Mouse (Mus musculus) CH12.LX (cell line): Measurements from ENCODE around the gene Trappc4. TPM values are rescaled to one million over a fixed set of nuclear protein-coding genes. Genes with fewer than 3 reads are reported as not detected.
"Not testable (repeated sequence)": the region's sequence is repeated elsewhere in the genome, so short reads cannot be mapped to it uniquely, and the experiment has no call there.

Experiments used
- DNase-seq: peaks from one replicate; pipeline ENCODE4 v3.0.0-alpha.2; 2013; ENCODE audit errors: extremely low read depth
- H3K27ac ChIP-seq: 2 replicates; pipeline ENCODE4 v1.5.1; 2012; ENCODE audit warnings: low read depth, mild to moderate bottlenecking, control low read depth, moderate library complexity; ENCODE audit not compliant: insufficient read depth
- H3K27me3 ChIP-seq: replicated peaks from 2 replicates; pipeline ENCODE3; 2012; ENCODE audit warnings: inconsistent platforms
- H3K36me3 ChIP-seq, 2 experiments: replicated peaks in 1 of 2; 2 replicates each; pipeline versions ENCODE3 to v1.6.1; 2012; ENCODE audit warnings: inconsistent platforms in 1 of 2, low read length in 1 of 2, mild to moderate bottlenecking in 1 of 2, mixed read lengths in 1 of 2, moderate library complexity in 1 of 2; ENCODE audit not compliant: control insufficient read depth in 1 of 2, insufficient read depth in 1 of 2
- H3K4me1 ChIP-seq, 2 experiments: 2 replicates each; pipeline ENCODE4 v1.6.1; 2012; ENCODE audit warnings: inconsistent platforms in 1 of 2, moderate library complexity in 1 of 2; ENCODE audit not compliant: insufficient read depth in 2 of 2, control insufficient read depth in 1 of 2
- H3K4me2 ChIP-seq: 2 replicates; pipeline ENCODE4 v1.6.1; 2012; ENCODE audit warnings: low read depth, mild to moderate bottlenecking, control low read depth; ENCODE audit not compliant: poor library complexity, insufficient read depth, severe bottlenecking
- H3K4me3 ChIP-seq, 3 experiments: fragments of 150-350 bp in 1 of 3; sonication (generic) in 1 of 3; replicated peaks in 1 of 3; 2 replicates each; pipeline versions ENCODE3 to v1.5.1; 2011 to 2012; ENCODE audit warnings: low read depth in 2 of 3, low read length in 2 of 3, mild to moderate bottlenecking in 2 of 3, moderate library complexity in 2 of 3, control low read depth in 1 of 3, improper control_type of control experiment in 1 of 3, inconsistent platforms in 1 of 3, mixed read lengths in 1 of 3; ENCODE audit not compliant: poor library complexity in 1 of 3
- H3K79me2 ChIP-seq: replicated peaks from 2 replicates; pipeline ENCODE4 v1.6.1; 2012; ENCODE audit warnings: mild to moderate bottlenecking, moderate library complexity; ENCODE audit not compliant: control insufficient read depth, poor library complexity, insufficient read depth, severe bottlenecking; ENCODE audit errors: extremely low read depth
- H3K9ac ChIP-seq: 2 replicates; pipeline ENCODE4 v1.6.1; 2012; ENCODE audit warnings: low read depth, mild to moderate bottlenecking, control low read depth, moderate library complexity; ENCODE audit not compliant: insufficient read depth
- H3K9me3 ChIP-seq: replicated peaks from 2 replicates; pipeline ENCODE3; 2012; ENCODE audit warnings: low read length, inconsistent platforms, mixed read lengths
- GABPA ChIP-seq: IDR thresholded peaks from 2 replicates; pipeline ENCODE4 v1.6.1; 2012; ENCODE audit warnings: low read depth, low read length, improper control_type of control experiment, inconsistent platforms; ENCODE audit not compliant: insufficient replicate concordance
- HCFC1 ChIP-seq: IDR thresholded peaks from 2 replicates; pipeline ENCODE4 v1.6.1; 2012; ENCODE audit warnings: low read depth, mild to moderate bottlenecking, inconsistent platforms, low read length, improper control_type of control experiment
- MAFK ChIP-seq: IDR thresholded peaks from 2 replicates; pipeline ENCODE4 v1.6.1; 2011; ENCODE audit warnings: low read length, improper control_type of control experiment; ENCODE audit not compliant: insufficient replicate concordance
- MAX ChIP-seq: IDR thresholded peaks from 2 replicates; pipeline ENCODE4 v1.6.1; 2011; ENCODE audit warnings: low read length, improper control_type of control experiment
- MXI1 ChIP-seq: IDR thresholded peaks from 2 replicates; pipeline ENCODE4 v1.6.1; 2011; ENCODE audit warnings: mild to moderate bottlenecking, low read depth, low read length, improper control_type of control experiment
- POLR2A ChIP-seq: IDR thresholded peaks from 2 replicates; pipeline ENCODE4 v1.6.1; 2011; ENCODE audit warnings: low read depth, mild to moderate bottlenecking, improper control_type of control experiment, low read length
- SIN3A ChIP-seq: IDR thresholded peaks from 2 replicates; pipeline ENCODE4 v1.6.1; 2012; ENCODE audit warnings: low read length, improper control_type of control experiment, inconsistent platforms
- SMC3 ChIP-seq: IDR thresholded peaks from 2 replicates; pipeline ENCODE4 v1.6.1; 2011; ENCODE audit warnings: low read depth, low read length, improper control_type of control experiment
- USF1 ChIP-seq: IDR thresholded peaks from 2 replicates; pipeline ENCODE4 v1.6.1; 2014; ENCODE audit warnings: low read depth, mild to moderate bottlenecking, inconsistent platforms, low read length, improper control_type of control experiment
- ZC3H11A ChIP-seq: IDR thresholded peaks from 2 replicates; pipeline ENCODE4 v1.6.1; 2012; ENCODE audit warnings: low read depth, mild to moderate bottlenecking, inconsistent platforms, low read length, improper control_type of control experiment
- ZKSCAN1 ChIP-seq: IDR thresholded peaks from 2 replicates; pipeline ENCODE4 v1.6.1; 2012; ENCODE audit warnings: low read depth, inconsistent platforms, low read length, improper control_type of control experiment, borderline replicate concordance
- ZNF384 ChIP-seq: IDR thresholded peaks from 2 replicates; pipeline ENCODE4 v1.6.1; 2012; ENCODE audit warnings: low read depth, low read length, improper control_type of control experiment, inconsistent platforms
- dilution Hi-C: fragments of 300-500 bp; cut with MboI; formaldehyde crosslinking; loops from 2 replicates; pipeline ENCODE4 v1.14.3; 2020; ENCODE audit warnings: low sequenced_read_pairs; ENCODE audit not compliant: extremely low pct_unique_long_range_greater_than_20kb, extremely low pct_ligation_motif_present
- in situ Hi-C: fragments of 300-500 bp; cut with MboI; formaldehyde crosslinking; loops from 3 replicates; pipeline ENCODE4 v1.14.3; 2019; ENCODE audit warnings: low sequenced_read_pairs, low pct_ligation_motif_present, low pct_unique_long_range_greater_than_20kb, mixed read lengths
- polyA plus RNA-seq: library from polyadenylated mRNA; unstranded; fragments of >175 nt; gene quantifications from 2 replicates; pipeline ENCODE4 v1.2.1, GENCODE M21; 2012; ENCODE audit warnings: low read depth; ENCODE audit not compliant: insufficient read length
- total RNA-seq, 2 experiments: library from RNA; depleted of rRNA; stranded (reverse); fragments of 300-350 nt in 1 of 2; fragments of >200 nt in 1 of 2; gene quantifications; 2 replicates each; pipeline ENCODE4 v1.2.3; 2012 to 2014

The Trappc4 gene
- total and polyA plus RNA-seq, 3 experiments: 69.2 to 125 (median 81.3) TPM

- peaks cover 4 to 41% of the 10 kb centered on the region in 2 experiments; a peak in 3 of 4 replicates for H3K4me1 ChIP-seq
- H3K9ac ChIP-seq, H3K27ac ChIP-seq, H3K79me2 ChIP-seq, dilution Hi-C loops, H3K27me3 ChIP-seq: not testable (repeated sequence)
- peak overlapping the region in 1 of 3 experiments; percentile 66 for H3K4me3 ChIP-seq
- peaks cover 8 to 36% of the 10 kb centered on the region in 2 experiments for H3K36me3 ChIP-seq
- TF ChIP-seq MAFK (0 out of 2 replicates have a peak, but pooled peaks have one; percentile 66), ZNF384 (0 out of 2 replicates have a peak, but pooled peaks have one; percentile 68)
- TF ChIP-seq, all 38 proteins: peak for 2; not testable (repeated sequence) for 36
- H3K9me3 ChIP-seq, DNase-seq, in situ Hi-C loops: not testable (repeated sequence)
- peak overlapping the region; percentile 34; the same call in 1 of the 2 replicates for H3K4me2 ChIP-seq
These were observed 12.3 kb upstream of the Trappc4 start for GRCm38 (mm10) chr9:44419730-44420129.

- H3K4me1 ChIP-seq: peaks cover 4 to 41% of the 10 kb centered on the region in 2 experiments; a peak in 3 of 4 replicates
- H3K4me3 ChIP-seq: peak within 1 kb of the TSS; percentile 74 to 83 (median 79)
- H3K9ac ChIP-seq: peak within 1 kb of the TSS; percentile 75
- peak within 1 kb of the TSS; percentile 92 for H3K4me2 ChIP-seq
- H3K36me3 ChIP-seq: peaks cover 13 to 40% of the 10 kb centered on the region in 2 experiments
- peak within 1 kb of the TSS; percentile 53 for H3K27ac ChIP-seq
- H3K9me3 ChIP-seq: no peaks in the 10 kb centered on the region
- H3K79me2 ChIP-seq: no peaks in the 10 kb centered on the region; the same call in 1 of the 2 replicates
- no peak for DNase-seq
- in situ Hi-C loops (no loop called here), dilution Hi-C loops (no loop called here)
- TF ChIP-seq POLR2A (no peak), HCFC1 (no peak), MXI1 (no peak), ZKSCAN1 (no peak), ZC3H11A (no peak), GABPA (no peak), USF1 (no peak), SMC3 (no peak), SIN3A (no peak), ZNF384 (no peak), MAX (no peak)
- H3K27me3 ChIP-seq: no peaks in the 10 kb centered on the region
These were observed 11.4 kb upstream of the Trappc4 start, which contains the start of gene Ccdc84 for GRCm38 (mm10) chr9:44418519-44419385. Gene Ccdc84 (minus strand): TSS chr9:44418569.
